Mouse (Mus musculus) heart, postnatal 0 days (tissue): ENCODE measurements around the gene Ilf3. TPM values are rescaled to one million over a fixed set of nuclear protein-coding genes. Genes with fewer than 3 reads are reported as not detected.

Experiments
- ATAC-seq: fragments of 200-750 bp; cut with Nextera tagmentation; 2 replicates; pipeline ENCODE4 v1.8.0; 2017; ENCODE audit warnings: low read depth, moderate number of reproducible peaks, moderate library complexity; ENCODE audit not compliant: insufficient read depth
- DNase-seq: peaks from one replicate; pipeline ENCODE4 v3.0.0-alpha.2; 2016; ENCODE audit warnings: low spot score
- H3K27ac ChIP-seq: fragments of 300-500 bp; sonication (generic); 2 replicates; pipeline ENCODE4 v1.5.1; 2014; ENCODE audit warnings: low read depth, mild to moderate bottlenecking
- H3K27me3 ChIP-seq: fragments of 300-500 bp; sonication (generic); 2 replicates; pipeline ENCODE4 v1.6.1; 2014; ENCODE audit warnings: low read length, mixed read lengths; ENCODE audit not compliant: control insufficient read depth, insufficient read depth
- H3K36me3 ChIP-seq: fragments of 300-500 bp; sonication (generic); replicated peaks from 2 replicates; pipeline ENCODE4 v1.6.1; 2014; ENCODE audit warnings: low read length, mixed read lengths; ENCODE audit not compliant: control insufficient read depth, insufficient read depth
- H3K4me1 ChIP-seq: fragments of 300-500 bp; sonication (generic); 2 replicates; pipeline ENCODE4 v1.6.1; 2014; ENCODE audit warnings: antibody characterized with exemption; ENCODE audit not compliant: control insufficient read depth, insufficient read depth
- H3K4me2 ChIP-seq: fragments of 300-500 bp; sonication (generic); 2 replicates; pipeline ENCODE4 v1.6.1; 2014; ENCODE audit warnings: low read depth, mild to moderate bottlenecking, low read length, moderate library complexity
- H3K4me3 ChIP-seq: fragments of 300-500 bp; sonication (generic); 2 replicates; pipeline ENCODE4 v1.5.1; 2014; ENCODE audit warnings: low read depth, low read length
- H3K9ac ChIP-seq: fragments of 300-500 bp; sonication (generic); replicated peaks from 2 replicates; pipeline ENCODE4 v1.6.1; 2014; ENCODE audit warnings: low read depth, low read length, mixed read lengths
- H3K9me3 ChIP-seq: fragments of 300-500 bp; sonication (generic); replicated peaks from 2 replicates; pipeline ENCODE4 v1.6.1; 2016; ENCODE audit warnings: low read length; ENCODE audit not compliant: control insufficient read depth
- CTCF ChIP-seq: IDR thresholded peaks from 2 replicates; pipeline ENCODE4 v1.5.1; 2016; ENCODE audit warnings: antibody characterized with exemption, control low read depth, low read depth
- EP300 ChIP-seq: IDR thresholded peaks from 2 replicates; pipeline ENCODE4 v1.6.1; 2016; ENCODE audit warnings: antibody characterized with exemption, low read depth
- WGBS: fragments of 180-500 bp; shearing (Covaris S2); extraction: QIAGEN DNeasy Blood & Tissue Kit; methylation state at CpG from one replicate; pipeline ENCODE4 v1.1.7; 2014; 5-methylcytosine and 5-hydroxymethylcytosine counted together
- polyA plus RNA-seq: library from polyadenylated mRNA; unstranded; fragments of >200 nt; fragmentation: Nextera tagmentation; extraction: Ambion mirVana; gene quantifications from 2 replicates; pipeline ENCODE4 v1.2.1, GENCODE M21; 2015
- total RNA-seq: library from RNA; depleted of rRNA; stranded (reverse); fragments of >200 nt; gene quantifications from 2 replicates; pipeline ENCODE4 v1.2.3, GENCODE M21; 2014; ENCODE audit warnings: low replicate concordance

Gene Ilf3
- total and polyA plus RNA-seq, 2 experiments from 2014 or later: 34.7 to 58.4 TPM

- DNase-seq (no peak), ATAC-seq (no peak)
- Histone ChIP-seq H3K4me3 (no peak overlapping the region), H3K27ac (no peak overlapping the region), H3K4me2 (no peak overlapping the region), H3K4me1 (no peaks in the 10 kb centered on the region), H3K9ac (no peak overlapping the region), H3K27me3 (no peaks in the 10 kb centered on the region), H3K36me3 (peaks cover 40% of the 10 kb centered on the region), H3K9me3 (no peaks in the 10 kb centered on the region)
- TF ChIP-seq EP300 (no peak), CTCF (no peak)
- WGBS: 80% methylated on average over 6 of the region's 6 CpGs
These were observed 12.9 kb upstream of the Ilf3 start for GRCm38 (mm10) chr9:21354796-21355195.

GRCm38 (mm10) chr9:21356981-21357718, 10.5 kb upstream of the Ilf3 start:
- no peak for TF ChIP-seq EP300
- TF ChIP-seq CTCF: peak; percentile 86
- H3K9me3 ChIP-seq: no peaks in the 10 kb centered on the region
- H3K4me1 ChIP-seq: no peaks in the 10 kb centered on the region
- no peak overlapping the region for H3K4me2 ChIP-seq
- peaks cover 21% of the 10 kb centered on the region for H3K36me3 ChIP-seq
- ATAC-seq (peak; percentile 42), DNase-seq (peak; percentile 89)
- no peak overlapping the region for H3K4me3 ChIP-seq
- WGBS: 0% methylated on average over 1 of the region's 1 CpGs
- H3K27ac ChIP-seq: no peak overlapping the region
- no peaks in the 10 kb centered on the region for H3K27me3 ChIP-seq
- no peak overlapping the region for H3K9ac ChIP-seq

- Histone ChIP-seq H3K4me1 (peaks cover 13% of the 10 kb centered on the region), H3K4me3 (peak overlapping the region; percentile 90), H3K27ac (peak overlapping the region; percentile 76), H3K36me3 (no peaks in the 10 kb centered on the region), H3K9me3 (no peaks in the 10 kb centered on the region), H3K27me3 (no peaks in the 10 kb centered on the region), H3K9ac (no peak overlapping the region), H3K4me2 (peak overlapping the region; percentile 52)
- ATAC-seq: no peak
- no peak for DNase-seq
- TF ChIP-seq EP300 (no peak), CTCF (peak; percentile 73)
- WGBS: 28% methylated on average over 14 of the region's 14 CpGs
These were observed 990 bp upstream of the Ilf3 start for GRCm38 (mm10) chr9:21366541-21367220.

GRCm38 (mm10) chr9:21368131-21368584, 487 bp downstream of the Ilf3 start:
- Histone ChIP-seq H3K9me3 (no peaks in the 10 kb centered on the region), H3K4me2 (peak overlapping the region; percentile 80), H3K27ac (peak overlapping the region; percentile 86), H3K27me3 (no peaks in the 10 kb centered on the region), H3K4me1 (peaks cover 13% of the 10 kb centered on the region), H3K9ac (peak overlapping the region; percentile 70), H3K36me3 (no peaks in the 10 kb centered on the region), H3K4me3 (peak overlapping the region; percentile 90)
- WGBS: under 1% methylated on average over 37 of the region's 38 CpGs
- ATAC-seq: peak; percentile 22
- peak; percentile 48 for DNase-seq
- no peak for TF ChIP-seq CTCF
- TF ChIP-seq EP300: no peak

GRCm38 (mm10) chr9:21369080-21369479, 1.4 kb downstream of the Ilf3 start:
- TF ChIP-seq EP300 (no peak), CTCF (no peak)
- H3K4me2 ChIP-seq: peak overlapping the region; percentile 80

More at GRCm38 (mm10) chr9:21369080-21369479, 1.4 kb downstream of the Ilf3 start:
- H3K4me1 ChIP-seq: peaks cover 13% of the 10 kb centered on the region
- H3K27me3 ChIP-seq: no peaks in the 10 kb centered on the region
- peak overlapping the region; percentile 90 for H3K4me3 ChIP-seq
- peak overlapping the region; percentile 70; the same call in 1 of the 2 replicates for H3K9ac ChIP-seq
- no peaks in the 10 kb centered on the region for H3K36me3 ChIP-seq
- no peaks in the 10 kb centered on the region for H3K9me3 ChIP-seq
- no peak overlapping the region for H3K27ac ChIP-seq
- ATAC-seq (no peak), DNase-seq (no peak)
- 56% methylated on average over 11 of the region's 11 CpGs for WGBS
